Mouse (Mus musculus): Measurements from ENCODE around the gene Ddit4. TPM values are rescaled to one million over a fixed set of nuclear protein-coding genes. Genes with fewer than 3 reads are reported as not detected.

Gene Ddit4
- polyA plus RNA-seq, 1 experiment: 34.2 TPM

- no peak overlapping the region for H3K4me3 ChIP-seq (replicated peaks; ENCODE audit: control insufficient read depth, low read depth, low read length)
- 89% methylated on average over 4 of the region's 4 CpGs for WGBS
- TF ChIP-seq POLR2A (IDR thresholded peaks at IDR 0.05; ENCODE audit: borderline replicate concordance, control insufficient read depth, low read depth, low read length): no peak
- no peak for TF ChIP-seq CTCF (IDR thresholded peaks at IDR 0.05; ENCODE audit: control insufficient read depth, insufficient read depth, low read length)
- H3K4me1 ChIP-seq (ENCODE audit: control insufficient read depth, insufficient read depth, low read length): no peaks in the 10 kb centered on the region
- H3K27ac ChIP-seq (ENCODE audit: control insufficient read depth, insufficient read depth, low read depth, low read length, poor library complexity): no peak overlapping the region
Measured at GRCm38 (mm10) chr10:59988036-59988435, 36.4 kb upstream of the Ddit4 start.

- H3K27ac ChIP-seq (ENCODE audit: control insufficient read depth, insufficient read depth, low read depth, low read length, poor library complexity): no peak overlapping the region
Measured at GRCm38 (mm10) chr10:59982379-59982873, 30.8 kb upstream of the Ddit4 start.

GRCm38 (mm10) chr10:59981792-59982191, 30.2 kb upstream of the Ddit4 start:
- H3K4me1 ChIP-seq (ENCODE audit: control insufficient read depth, insufficient read depth, low read length): peaks cover 10% of the 10 kb centered on the region
- 73% methylated on average over 9 of the region's 9 CpGs for WGBS
- no peak overlapping the region for H3K4me3 ChIP-seq (replicated peaks; ENCODE audit: control insufficient read depth, low read depth, low read length)
- no peak for TF ChIP-seq CTCF (IDR thresholded peaks at IDR 0.05; ENCODE audit: control insufficient read depth, insufficient read depth, low read length)
- no peak for TF ChIP-seq POLR2A (IDR thresholded peaks at IDR 0.05; ENCODE audit: borderline replicate concordance, control insufficient read depth, low read depth, low read length)
- peak overlapping the region; percentile 69 for H3K27ac ChIP-seq (ENCODE audit: control insufficient read depth, insufficient read depth, low read depth, low read length, poor library complexity)

More at GRCm38 (mm10) chr10:59982379-59982873, 30.8 kb upstream of the Ddit4 start:
- WGBS: 70% methylated on average over 12 of the region's 12 CpGs
- H3K4me3 ChIP-seq (replicated peaks; ENCODE audit: control insufficient read depth, low read depth, low read length): no peak overlapping the region
- TF ChIP-seq POLR2A (IDR thresholded peaks at IDR 0.05; ENCODE audit: borderline replicate concordance, control insufficient read depth, low read depth, low read length): no peak
- TF ChIP-seq CTCF (IDR thresholded peaks at IDR 0.05; ENCODE audit: control insufficient read depth, insufficient read depth, low read length): no peak
- H3K4me1 ChIP-seq (ENCODE audit: control insufficient read depth, insufficient read depth, low read length): peaks cover 9% of the 10 kb centered on the region

GRCm38 (mm10) chr10:59981336-59981735, 29.7 kb upstream of the Ddit4 start:
- Histone ChIP-seq H3K4me3 (replicated peaks; ENCODE audit: control insufficient read depth, low read depth, low read length) (no peak overlapping the region), H3K4me1 (ENCODE audit: control insufficient read depth, insufficient read depth, low read length) (peaks cover 10% of the 10 kb centered on the region), H3K27ac (ENCODE audit: control insufficient read depth, insufficient read depth, low read depth, low read length, poor library complexity) (peak overlapping the region; percentile 69)
- TF ChIP-seq CTCF (IDR thresholded peaks at IDR 0.05; ENCODE audit: control insufficient read depth, insufficient read depth, low read length) (no peak), POLR2A (IDR thresholded peaks at IDR 0.05; ENCODE audit: borderline replicate concordance, control insufficient read depth, low read depth, low read length) (no peak)
- 5% methylated on average over 4 of the region's 4 CpGs for WGBS

GRCm38 (mm10) chr10:59980815-59981244, 29.2 kb upstream of the Ddit4 start:
- H3K4me1 ChIP-seq (ENCODE audit: control insufficient read depth, insufficient read depth, low read length): peaks cover 10% of the 10 kb centered on the region
- H3K4me3 ChIP-seq (replicated peaks; ENCODE audit: control insufficient read depth, low read depth, low read length): no peak overlapping the region
- TF ChIP-seq CTCF (IDR thresholded peaks at IDR 0.05; ENCODE audit: control insufficient read depth, insufficient read depth, low read length): peak; percentile 14; the same call in 1 of the 2 replicates
- TF ChIP-seq POLR2A (IDR thresholded peaks at IDR 0.05; ENCODE audit: borderline replicate concordance, control insufficient read depth, low read depth, low read length): peak; percentile 45; the same call in 1 of the 2 replicates
- WGBS: 4% methylated on average over 6 of the region's 6 CpGs
- H3K27ac ChIP-seq (ENCODE audit: control insufficient read depth, insufficient read depth, low read depth, low read length, poor library complexity): peak overlapping the region; percentile 88

- 50% methylated on average over 11 of the region's 11 CpGs for WGBS
- Histone ChIP-seq H3K4me1 (ENCODE audit: control insufficient read depth, insufficient read depth, low read length) (peaks cover 12% of the 10 kb centered on the region), H3K27ac (ENCODE audit: control insufficient read depth, insufficient read depth, low read depth, low read length, poor library complexity) (peak overlapping the region; percentile 67; the same call in 1 of the 2 replicates), H3K4me3 (replicated peaks; ENCODE audit: control insufficient read depth, low read depth, low read length) (no peak overlapping the region)
- TF ChIP-seq CTCF (IDR thresholded peaks at IDR 0.05; ENCODE audit: control insufficient read depth, insufficient read depth, low read length): no peak
- TF ChIP-seq POLR2A (IDR thresholded peaks at IDR 0.05; ENCODE audit: borderline replicate concordance, control insufficient read depth, low read depth, low read length): no peak
Measured at GRCm38 (mm10) chr10:59978873-59979743, 27.5 kb upstream of the Ddit4 start.

- Histone ChIP-seq H3K4me3 (replicated peaks; ENCODE audit: control insufficient read depth, low read depth, low read length) (no peak overlapping the region), H3K4me1 (ENCODE audit: control insufficient read depth, insufficient read depth, low read length) (peaks cover 13% of the 10 kb centered on the region), H3K27ac (ENCODE audit: control insufficient read depth, insufficient read depth, low read depth, low read length, poor library complexity) (peak overlapping the region; percentile 67)
- TF ChIP-seq POLR2A (IDR thresholded peaks at IDR 0.05; ENCODE audit: borderline replicate concordance, control insufficient read depth, low read depth, low read length) (no peak), CTCF (IDR thresholded peaks at IDR 0.05; ENCODE audit: control insufficient read depth, insufficient read depth, low read length) (no peak)
- WGBS: 56% methylated on average over 2 of the region's 2 CpGs
Measured at GRCm38 (mm10) chr10:59978401-59978800, 26.8 kb upstream of the Ddit4 start.

GRCm38 (mm10) chr10:59977715-59978343, 26.2 kb upstream of the Ddit4 start:
- Histone ChIP-seq H3K4me3 (replicated peaks; ENCODE audit: control insufficient read depth, low read depth, low read length) (no peak overlapping the region), H3K27ac (ENCODE audit: control insufficient read depth, insufficient read depth, low read depth, low read length, poor library complexity) (no peak overlapping the region), H3K4me1 (ENCODE audit: control insufficient read depth, insufficient read depth, low read length) (peaks cover 15% of the 10 kb centered on the region)
- TF ChIP-seq CTCF (IDR thresholded peaks at IDR 0.05; ENCODE audit: control insufficient read depth, insufficient read depth, low read length) (no peak), POLR2A (IDR thresholded peaks at IDR 0.05; ENCODE audit: borderline replicate concordance, control insufficient read depth, low read depth, low read length) (no peak)
- 71% methylated on average over 5 of the region's 5 CpGs for WGBS

All from bone marrow, adult 2 months (tissue).